Mouse (Mus musculus): Measurements from ENCODE around the gene Gamt. TPM values are rescaled to one million over a fixed set of nuclear protein-coding genes. Genes with fewer than 3 reads are reported as not detected.
A peak's percentile ranks its signal among the peaks of the same experiment; 100 is the strongest.
"Not testable (repeated sequence)": the region's sequence is repeated elsewhere in the genome, so short reads cannot be mapped to it uniquely, and the experiment has no call there.

Gamt gene
- polyA plus RNA-seq, 1 experiment: 15.3 TPM

- TF ChIP-seq CTCF (IDR thresholded peaks at IDR 0.05; ENCODE audit: borderline replicate concordance, extremely low read depth, insufficient read depth, insufficient read length): no peak
- TF ChIP-seq POLR2A (IDR thresholded peaks at IDR 0.05; ENCODE audit: borderline replicate concordance, extremely low read depth, insufficient read depth, insufficient read length, poor library complexity, severe bottlenecking): no peak
- DNase-seq (ENCODE audit: low read depth): no peak
These were observed 40.1 kb downstream of the Gamt start for GRCm38 (mm10) chr10:80220676-80221075.

GRCm38 (mm10) chr10:80215048-80215772 lies 45.6 kb downstream of the Gamt start:
- no peak for DNase-seq (ENCODE audit: low read depth)
- TF ChIP-seq CTCF (IDR thresholded peaks at IDR 0.05; ENCODE audit: borderline replicate concordance, extremely low read depth, insufficient read depth, insufficient read length) (no peak), POLR2A (IDR thresholded peaks at IDR 0.05; ENCODE audit: borderline replicate concordance, extremely low read depth, insufficient read depth, insufficient read length, poor library complexity, severe bottlenecking) (no peak)

GRCm38 (mm10) chr10:80211547-80212103 lies 49.2 kb downstream of the Gamt start:
- DNase-seq (ENCODE audit: low read depth): not testable (repeated sequence)

- peak; percentile 86 for DNase-seq (ENCODE audit: low read depth)
- TF ChIP-seq CTCF (IDR thresholded peaks at IDR 0.05; ENCODE audit: borderline replicate concordance, extremely low read depth, insufficient read depth, insufficient read length): no peak
- no peak for TF ChIP-seq POLR2A (IDR thresholded peaks at IDR 0.05; ENCODE audit: borderline replicate concordance, extremely low read depth, insufficient read depth, insufficient read length, poor library complexity, severe bottlenecking)
These were observed 51.9 kb downstream of the Gamt start for GRCm38 (mm10) chr10:80208841-80209371.

GRCm38 (mm10) chr10:80208248-80208647 lies 52.6 kb downstream of the Gamt start:
- TF ChIP-seq CTCF (IDR thresholded peaks at IDR 0.05; ENCODE audit: borderline replicate concordance, extremely low read depth, insufficient read depth, insufficient read length) (no peak), POLR2A (IDR thresholded peaks at IDR 0.05; ENCODE audit: borderline replicate concordance, extremely low read depth, insufficient read depth, insufficient read length, poor library complexity, severe bottlenecking) (no peak)

More at GRCm38 (mm10) chr10:80208248-80208647, 52.6 kb downstream of the Gamt start:
- no peak for DNase-seq (ENCODE audit: low read depth)

Other genes starting within 250 kb of the Gamt start
- gene Arhgap45, start 244.4 kb downstream of the Gamt start, polyA plus RNA-seq (2012; rRNA removed): 3.4 and 3.8 TPM in 2 replicates
- gene Polr2e, start 221.2 kb downstream of the Gamt start, polyA plus RNA-seq (2012; rRNA removed): 216 and 272 TPM in 2 replicates
- 376 and 484 TPM in 2 replicates for gene Gpx4, start 213.8 kb downstream of the Gamt start, polyA plus RNA-seq (2012; rRNA removed)
- gene Sbno2, start 155.4 kb downstream of the Gamt start, polyA plus RNA-seq (2012; rRNA removed): 30.2 and 31.1 TPM in 2 replicates
- 112 and 127 TPM in 2 replicates for gene Stk11, start 145.2 kb downstream of the Gamt start, polyA plus RNA-seq (2012; rRNA removed)
- gene Atp5d, start 122.4 kb downstream of the Gamt start, polyA plus RNA-seq (2012; rRNA removed): 445 and 501 TPM in 2 replicates
- 152 and 242 TPM in 2 replicates for gene Cbarp, start 120.2 kb downstream of the Gamt start, polyA plus RNA-seq (2012; rRNA removed)
- 177 and 213 TPM in 2 replicates for gene Midn, start 112.7 kb downstream of the Gamt start, polyA plus RNA-seq (2012; rRNA removed)
- gene Cirbp, start 95.0 kb downstream of the Gamt start, polyA plus RNA-seq (2012; rRNA removed): 381 and 490 TPM in 2 replicates
- 18.5 and 21.2 TPM in 2 replicates for gene 1600002K03Rik, start 88.1 kb downstream of the Gamt start, polyA plus RNA-seq (2012; rRNA removed)
- 57.2 and 66.4 TPM in 2 replicates for gene Efna2, start 81.5 kb downstream of the Gamt start, polyA plus RNA-seq (2012; rRNA removed)
- gene Mum1, start 34.6 kb downstream of the Gamt start, polyA plus RNA-seq (2012; rRNA removed): 59.1 and 61.2 TPM in 2 replicates
- 272 and 426 TPM in 2 replicates for gene Ndufs7, start 11.9 kb downstream of the Gamt start, polyA plus RNA-seq (2012; rRNA removed)
- gene Dazap1, start 474 bp upstream of the Gamt start, polyA plus RNA-seq (2012; rRNA removed): 158 and 207 TPM in 2 replicates
- 2,157 and 2,683 TPM in 2 replicates for gene Rps15, start 31.4 kb upstream of the Gamt start, polyA plus RNA-seq (2012; rRNA removed)
- 189 and 292 TPM in 2 replicates for gene Apc2, start 35.0 kb upstream of the Gamt start, polyA plus RNA-seq (2012; rRNA removed)
- 22.5 and 32.9 TPM in 2 replicates for gene 2310011J03Rik, start 59.5 kb upstream of the Gamt start, polyA plus RNA-seq (2012; rRNA removed)
- 4.5 and 6.0 TPM in 2 replicates for gene Pcsk4, start 68.5 kb upstream of the Gamt start, polyA plus RNA-seq (2012; rRNA removed)
- 1.7 and 4.6 TPM in 2 replicates for gene Reep6, start 68.9 kb upstream of the Gamt start, polyA plus RNA-seq (2012; rRNA removed)
- 1.4 and 1.5 TPM in 2 replicates for gene Adamtsl5, start 87.4 kb upstream of the Gamt start, polyA plus RNA-seq (2012; rRNA removed)
- 3.9 and 4.7 TPM in 2 replicates for gene Plk5, start 95.4 kb upstream of the Gamt start, polyA plus RNA-seq (2012; rRNA removed)
- gene Mex3d, start 126.6 kb upstream of the Gamt start, polyA plus RNA-seq (2012; rRNA removed): 112 and 115 TPM in 2 replicates
- gene Mbd3, start 138.5 kb upstream of the Gamt start, polyA plus RNA-seq (2012; rRNA removed): 265 and 292 TPM in 2 replicates
- 597 and 852 TPM in 2 replicates for gene Uqcr11, start 145.8 kb upstream of the Gamt start, polyA plus RNA-seq (2012; rRNA removed)
- gene Tcf3, start 172.6 kb upstream of the Gamt start, polyA plus RNA-seq (2012; rRNA removed): 128 and 138 TPM in 2 replicates
- gene Onecut3, start 233.8 kb upstream of the Gamt start, polyA plus RNA-seq (2012; rRNA removed): 5.0 and 10.9 TPM in 2 replicates

All from brain, embryonic 14.5 days (tissue).